Mouse (Mus musculus): ENCODE results near the gene Skap1. TPM values are rescaled to one million over a fixed set of nuclear protein-coding genes. Genes with fewer than 3 reads are reported as not detected.

Skap1 gene
- polyA plus RNA-seq, 2 experiments, result 0.11 to 0.14 TPM

GRCm38 (mm10) chr11:96737673-96738471 is 273.5 kb downstream of the Skap1 start:
- H3K9ac ChIP-seq (replicated peaks), result no peak overlapping the region
- DNase-seq (ENCODE audit: low read depth in 3 of 3, low spot score in 3 of 3), result no peak
- no peak overlapping the region for H3K4me3 ChIP-seq (ENCODE audit: insufficient read depth in 1 of 2, low read depth in 2 of 2, low read length in 2 of 2)
- no peaks in the 10 kb centered on the region; the same call in 1 of the 2 replicates for H3K27me3 ChIP-seq (ENCODE audit: control insufficient read depth, insufficient read depth, low read length)
- H3K36me3 ChIP-seq (replicated peaks; ENCODE audit: control insufficient read depth, insufficient read depth, low read depth), result no peaks in the 10 kb centered on the region
- WGBS (ENCODE audit: insufficient replicate concordance), result 61% methylated on average over 14 of the region's 14 CpGs
- no peaks in the 10 kb centered on the region for H3K9me3 ChIP-seq (ENCODE audit: control insufficient read depth, low read length)
- H3K4me2 ChIP-seq (ENCODE audit: low read depth), result no peak overlapping the region
- no peaks in the 10 kb centered on the region; a peak in 1 of 4 replicates for H3K4me1 ChIP-seq (replicated peaks; ENCODE audit: control insufficient read depth in 2 of 2, insufficient read depth in 2 of 2, low read length in 1 of 2)
- no peak overlapping the region for H3K27ac ChIP-seq
- no peak for TF ChIP-seq EP300 (IDR thresholded peaks at IDR 0.05; ENCODE audit: low read depth)
- no peak for TF ChIP-seq CTCF (IDR thresholded peaks at IDR 0.05; ENCODE audit: low read depth)
- ATAC-seq (ENCODE audit: insufficient read depth), result no peak

- Histone ChIP-seq H3K27me3 (ENCODE audit: control insufficient read depth, insufficient read depth, low read length) (no peaks in the 10 kb centered on the region; the same call in 1 of the 2 replicates), H3K4me2 (ENCODE audit: low read depth) (no peak overlapping the region), H3K9me3 (ENCODE audit: control insufficient read depth, low read length) (no peaks in the 10 kb centered on the region), H3K9ac (replicated peaks) (no peak overlapping the region), H3K36me3 (replicated peaks; ENCODE audit: control insufficient read depth, insufficient read depth, low read depth) (no peaks in the 10 kb centered on the region), H3K27ac (no peak overlapping the region), H3K4me3 (ENCODE audit: insufficient read depth in 1 of 2, low read depth in 2 of 2, low read length in 2 of 2) (no peak overlapping the region), H3K4me1 (replicated peaks; ENCODE audit: control insufficient read depth in 2 of 2, insufficient read depth in 2 of 2, low read length in 1 of 2) (no peaks in the 10 kb centered on the region)
- DNase-seq (ENCODE audit: low read depth in 3 of 3, low spot score in 3 of 3) (no peak), ATAC-seq (ENCODE audit: insufficient read depth) (no peak)
- WGBS (ENCODE audit: insufficient replicate concordance), result 66% methylated on average over 12 of the region's 12 CpGs
- no peak for TF ChIP-seq CTCF (IDR thresholded peaks at IDR 0.05; ENCODE audit: low read depth)
- TF ChIP-seq EP300 (IDR thresholded peaks at IDR 0.05; ENCODE audit: low read depth), result no peak
These were observed 276.4 kb downstream of the Skap1 start for GRCm38 (mm10) chr11:96740796-96741195.

GRCm38 (mm10) chr11:96741995-96742394 is 277.6 kb downstream of the Skap1 start:
- TF ChIP-seq EP300 (IDR thresholded peaks at IDR 0.05; ENCODE audit: low read depth), result no peak
- TF ChIP-seq CTCF (IDR thresholded peaks at IDR 0.05; ENCODE audit: low read depth), result no peak
- ATAC-seq (ENCODE audit: insufficient read depth) (no peak), DNase-seq (ENCODE audit: low read depth in 3 of 3, low spot score in 3 of 3) (no peak)
- Histone ChIP-seq H3K4me3 (ENCODE audit: insufficient read depth in 1 of 2, low read depth in 2 of 2, low read length in 2 of 2) (no peak overlapping the region), H3K4me1 (replicated peaks; ENCODE audit: control insufficient read depth in 2 of 2, insufficient read depth in 2 of 2, low read length in 1 of 2) (no peaks in the 10 kb centered on the region), H3K27ac (no peak overlapping the region), H3K36me3 (replicated peaks; ENCODE audit: control insufficient read depth, insufficient read depth, low read depth) (no peaks in the 10 kb centered on the region), H3K4me2 (ENCODE audit: low read depth) (no peak overlapping the region), H3K27me3 (ENCODE audit: control insufficient read depth, insufficient read depth, low read length) (no peaks in the 10 kb centered on the region; the same call in 1 of the 2 replicates), H3K9me3 (ENCODE audit: control insufficient read depth, low read length) (no peaks in the 10 kb centered on the region), H3K9ac (replicated peaks) (no peak overlapping the region)
- WGBS (ENCODE audit: insufficient replicate concordance), result 29% methylated on average over 12 of the region's 12 CpGs

GRCm38 (mm10) chr11:96743000-96743399 is 278.6 kb downstream of the Skap1 start:
- no peaks in the 10 kb centered on the region; the same call in 1 of the 2 replicates for H3K27me3 ChIP-seq (ENCODE audit: control insufficient read depth, insufficient read depth, low read length)
- H3K9ac ChIP-seq (replicated peaks), result no peak overlapping the region
- DNase-seq (ENCODE audit: low read depth in 3 of 3, low spot score in 3 of 3) (no peak), ATAC-seq (ENCODE audit: insufficient read depth) (no peak)
- no peaks in the 10 kb centered on the region for H3K9me3 ChIP-seq (ENCODE audit: control insufficient read depth, low read length)
- H3K4me2 ChIP-seq (ENCODE audit: low read depth), result no peak overlapping the region
- WGBS (ENCODE audit: insufficient replicate concordance), result 39% methylated on average over 11 of the region's 11 CpGs
- no peak for TF ChIP-seq CTCF (IDR thresholded peaks at IDR 0.05; ENCODE audit: low read depth)
- TF ChIP-seq EP300 (IDR thresholded peaks at IDR 0.05; ENCODE audit: low read depth), result no peak
- H3K36me3 ChIP-seq (replicated peaks; ENCODE audit: control insufficient read depth, insufficient read depth, low read depth), result no peaks in the 10 kb centered on the region
- no peak overlapping the region for H3K4me3 ChIP-seq (ENCODE audit: insufficient read depth in 1 of 2, low read depth in 2 of 2, low read length in 2 of 2)
- H3K27ac ChIP-seq, result no peak overlapping the region
- H3K4me1 ChIP-seq (replicated peaks; ENCODE audit: control insufficient read depth in 2 of 2, insufficient read depth in 2 of 2, low read length in 1 of 2), result no peaks in the 10 kb centered on the region

- DNase-seq (ENCODE audit: low read depth in 3 of 3, low spot score in 3 of 3) (no peak), ATAC-seq (ENCODE audit: insufficient read depth) (no peak)
- H3K9ac ChIP-seq (replicated peaks), result no peak overlapping the region
- H3K4me2 ChIP-seq (ENCODE audit: low read depth), result no peak overlapping the region
- H3K27me3 ChIP-seq (ENCODE audit: control insufficient read depth, insufficient read depth, low read length), result no peaks in the 10 kb centered on the region; the same call in 1 of the 2 replicates
- no peak overlapping the region for H3K4me3 ChIP-seq (ENCODE audit: insufficient read depth in 1 of 2, low read depth in 2 of 2, low read length in 2 of 2)
- WGBS (ENCODE audit: insufficient replicate concordance), result 44% methylated on average over 4 of the region's 4 CpGs
- H3K36me3 ChIP-seq (replicated peaks; ENCODE audit: control insufficient read depth, insufficient read depth, low read depth), result no peaks in the 10 kb centered on the region
- H3K4me1 ChIP-seq (replicated peaks; ENCODE audit: control insufficient read depth in 2 of 2, insufficient read depth in 2 of 2, low read length in 1 of 2), result no peaks in the 10 kb centered on the region
- no peak overlapping the region for H3K27ac ChIP-seq
- no peaks in the 10 kb centered on the region for H3K9me3 ChIP-seq (ENCODE audit: control insufficient read depth, low read length)
- no peak for TF ChIP-seq CTCF (IDR thresholded peaks at IDR 0.05; ENCODE audit: low read depth)
- TF ChIP-seq EP300 (IDR thresholded peaks at IDR 0.05; ENCODE audit: low read depth), result no peak
These were observed 279.5 kb downstream of the Skap1 start for GRCm38 (mm10) chr11:96743891-96744290.
